Mouse (Mus musculus) myocyte (in vitro differentiated cells): Measurements from ENCODE around the gene Cib1. TPM values are rescaled to one million over a fixed set of nuclear protein-coding genes. Genes with fewer than 3 reads are reported as not detected.

ENCODE experiments used
- H3K27me3 ChIP-seq: one replicate; pipeline ENCODE4 v1.6.1; 2011; ENCODE audit not compliant: control insufficient read depth, insufficient read depth, insufficient read length
- H3K36me3 ChIP-seq: one replicate; pipeline ENCODE4 v1.6.1; 2011; ENCODE audit not compliant: control insufficient read depth, insufficient read depth
- H3K4me2 ChIP-seq: one replicate; pipeline ENCODE4 v1.6.1; 2011; ENCODE audit warnings: low read depth, control low read depth
- H3K4me3 ChIP-seq: one replicate; pipeline ENCODE4 v1.5.1; 2011; ENCODE audit warnings: mild to moderate bottlenecking, control low read depth, moderate library complexity
- H3K79me2 ChIP-seq: one replicate; pipeline ENCODE4 v1.6.1; 2011; ENCODE audit not compliant: control insufficient read depth, insufficient read depth
- H3ac ChIP-seq: one replicate; pipeline ENCODE4 v1.6.1; 2011; ENCODE audit not compliant: control insufficient read depth, insufficient read length
- CEBPB ChIP-seq: IDR thresholded peaks from 2 replicates; pipeline ENCODE4 v1.6.1; 2011; ENCODE audit warnings: mild to moderate bottlenecking, moderate library complexity; ENCODE audit not compliant: poor library complexity, insufficient read depth, severe bottlenecking
- E2F4 ChIP-seq: IDR thresholded peaks from one replicate; pipeline ENCODE4 v1.6.1; 2011; ENCODE audit warnings: mild to moderate bottlenecking, control low read depth, moderate library complexity; ENCODE audit not compliant: insufficient read depth
- MAX ChIP-seq: IDR thresholded peaks from one replicate; pipeline ENCODE4 v1.6.1; 2011; ENCODE audit warnings: low read depth, mild to moderate bottlenecking, control low read depth
- MYOD1 ChIP-seq, 3 experiments: IDR thresholded peaks; one replicate each; pipeline ENCODE4 v1.6.1; 2011; ENCODE audit warnings: control low read depth in 2 of 3, low read depth in 2 of 3, mild to moderate bottlenecking in 2 of 3, moderate library complexity in 1 of 3; ENCODE audit not compliant: insufficient read length in 2 of 3, control insufficient read depth in 1 of 3
- MYOG ChIP-seq, 3 experiments: IDR thresholded peaks; one replicate each; pipeline ENCODE4 v1.6.1; 2011; ENCODE audit warnings: control low read depth in 2 of 3, low read depth in 2 of 3, mild to moderate bottlenecking in 2 of 3; ENCODE audit not compliant: insufficient read length in 2 of 3, control insufficient read depth in 1 of 3, insufficient read depth in 1 of 3
- POLR2A ChIP-seq: IDR thresholded peaks from one replicate; pipeline ENCODE4 v1.6.1; 2011; ENCODE audit warnings: low read depth, mild to moderate bottlenecking, control low read depth, moderate library complexity; ENCODE audit not compliant: insufficient read length
- POLR2AphosphoS2 ChIP-seq: IDR thresholded peaks from one replicate; pipeline ENCODE4 v1.6.1; 2011; ENCODE audit warnings: low read depth, control low read depth; ENCODE audit not compliant: insufficient read length
- REST ChIP-seq: IDR thresholded peaks from one replicate; pipeline ENCODE4 v1.6.1; 2011; ENCODE audit warnings: mild to moderate bottlenecking, control low read depth, moderate library complexity; ENCODE audit not compliant: insufficient read depth, insufficient read length
- SRF ChIP-seq: IDR thresholded peaks from one replicate; pipeline ENCODE4 v1.6.1; 2011; ENCODE audit warnings: low read depth; ENCODE audit not compliant: control insufficient read depth, insufficient read length
- TCF12 ChIP-seq: IDR thresholded peaks from one replicate; pipeline ENCODE4 v1.6.1; 2011; ENCODE audit warnings: mild to moderate bottlenecking, control low read depth; ENCODE audit not compliant: poor library complexity, insufficient read depth, severe bottlenecking
- TCF3 ChIP-seq: IDR thresholded peaks from one replicate; pipeline ENCODE4 v1.6.1; 2011; ENCODE audit warnings: low read depth, control low read depth; ENCODE audit not compliant: insufficient read length
- USF1 ChIP-seq: IDR thresholded peaks from one replicate; pipeline ENCODE4 v1.6.1; 2011; ENCODE audit warnings: low read depth, mild to moderate bottlenecking, control low read depth, moderate library complexity
- polyA plus RNA-seq: library from polyadenylated mRNA; unstranded; fragments of >200 nt; fragmentation: generic; extraction: Trizol; gene quantifications from one replicate; pipeline ENCODE4 v1.2.1, GENCODE M21; 2012; ENCODE audit warnings: missing spikeins

Gene Cib1
- polyA plus RNA-seq, 1 experiment = 98.7 TPM

DNA sequence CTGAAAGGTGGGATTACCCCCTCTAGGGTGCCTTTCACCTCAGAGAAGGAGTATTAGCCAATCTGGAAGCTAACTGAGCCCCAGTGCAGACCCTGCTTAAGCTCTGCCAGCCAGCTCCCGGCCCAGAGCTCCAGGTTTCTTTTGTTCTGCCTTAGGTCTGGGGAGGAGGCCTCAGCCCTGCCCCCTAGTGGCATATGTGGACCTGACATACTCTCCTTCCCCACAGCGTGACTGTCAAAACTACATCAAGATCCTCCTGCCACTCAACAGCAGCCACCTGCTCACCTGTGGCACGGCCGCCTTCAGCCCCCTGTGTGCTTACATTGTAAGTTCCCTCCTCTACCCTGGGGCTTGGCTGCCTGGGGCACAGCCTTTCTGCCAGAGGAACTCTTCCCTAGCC lies 17.2 kb downstream of the Cib1 start:
- no peak overlapping the region for H3ac ChIP-seq
- no peak overlapping the region for H3K4me3 ChIP-seq
- no peak overlapping the region for H3K4me2 ChIP-seq
- H3K79me2 ChIP-seq = peaks cover 11% of the 10 kb centered on the region
- peaks cover 15% of the 10 kb centered on the region for H3K36me3 ChIP-seq
- no peak for TF ChIP-seq MYOD1 (IDR thresholded peaks at IDR 0.05; ENCODE audit: control insufficient read depth in 1 of 3, insufficient read length in 2 of 3, low read depth in 2 of 3)
- TF ChIP-seq MAX = no peak
- no peak for TF ChIP-seq TCF12
- no peak for TF ChIP-seq MYOG (IDR thresholded peaks at IDR 0.05; ENCODE audit: control insufficient read depth in 1 of 3, insufficient read depth in 1 of 3, insufficient read length in 2 of 3, low read depth in 2 of 3)
- no peak for TF ChIP-seq E2F4
- TF ChIP-seq POLR2AphosphoS2 = no peak
- no peak for TF ChIP-seq CEBPB
- no peak for TF ChIP-seq POLR2A
- no peak for TF ChIP-seq REST
- no peak for TF ChIP-seq USF1
- TF ChIP-seq TCF3 = no peak
- no peak for TF ChIP-seq SRF
- H3K27me3 ChIP-seq = no peaks in the 10 kb centered on the region

DNA sequence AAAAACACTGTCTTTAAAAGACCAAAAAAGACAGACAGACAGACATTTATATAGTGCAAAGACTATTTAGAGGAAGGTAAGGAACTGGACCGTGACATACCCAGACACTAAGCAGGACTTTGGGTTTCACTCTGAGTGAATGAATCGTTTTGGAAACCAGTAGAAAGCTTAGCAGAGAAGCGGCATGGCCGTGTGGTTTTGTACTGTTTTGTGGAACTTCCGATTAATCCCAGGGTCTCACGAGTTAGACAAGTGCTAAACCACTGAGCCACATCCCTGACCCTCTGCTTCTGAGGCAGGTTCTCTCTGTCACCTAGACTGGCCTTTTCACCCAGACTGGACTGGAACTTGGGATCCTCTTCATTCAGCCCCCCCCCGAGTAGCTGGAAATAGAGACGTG lies 18.2 kb downstream of the Cib1 start:
- TF ChIP-seq USF1 = no peak
- no peak for TF ChIP-seq POLR2A
- no peak for TF ChIP-seq MYOD1 (IDR thresholded peaks at IDR 0.05; ENCODE audit: control insufficient read depth in 1 of 3, insufficient read length in 2 of 3, low read depth in 2 of 3)
- no peak for TF ChIP-seq REST
- TF ChIP-seq TCF3 = no peak
- TF ChIP-seq SRF = no peak
- TF ChIP-seq CEBPB = no peak
- no peak for TF ChIP-seq E2F4
- no peak for TF ChIP-seq MYOG (IDR thresholded peaks at IDR 0.05; ENCODE audit: control insufficient read depth in 1 of 3, insufficient read depth in 1 of 3, insufficient read length in 2 of 3, low read depth in 2 of 3)
- no peak for TF ChIP-seq TCF12
- TF ChIP-seq MAX = no peak
- TF ChIP-seq POLR2AphosphoS2 = no peak
- no peaks in the 10 kb centered on the region for H3K27me3 ChIP-seq
- peaks cover 13% of the 10 kb centered on the region for H3K36me3 ChIP-seq
- H3K4me2 ChIP-seq = no peak overlapping the region
- H3K4me3 ChIP-seq = no peak overlapping the region
- H3ac ChIP-seq = no peak overlapping the region
- H3K79me2 ChIP-seq = peaks cover 19% of the 10 kb centered on the region

DNA sequence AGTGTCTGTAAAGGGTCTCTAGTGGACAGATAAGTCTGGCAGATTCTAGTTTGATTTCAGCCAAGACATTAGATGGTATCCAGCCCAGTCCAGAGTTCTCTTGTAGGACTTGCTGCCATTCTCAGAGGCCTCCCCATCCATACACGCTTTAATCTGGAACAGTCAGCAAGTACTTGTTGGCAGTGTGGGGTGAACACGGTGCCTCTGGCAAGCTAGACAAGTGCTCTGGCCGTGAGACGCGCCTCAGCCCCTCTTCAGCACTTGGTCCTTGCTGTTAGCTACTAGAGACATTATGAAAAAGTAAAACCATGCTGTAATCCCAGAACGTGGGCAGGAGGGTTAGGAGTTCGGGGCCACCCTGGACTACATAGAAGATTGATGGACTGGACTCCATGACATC lies 19.0 kb downstream of the Cib1 start:
- Histone ChIP-seq H3ac (no peak overlapping the region), H3K4me2 (no peak overlapping the region), H3K79me2 (peaks cover 27% of the 10 kb centered on the region), H3K27me3 (no peaks in the 10 kb centered on the region), H3K4me3 (no peak overlapping the region), H3K36me3 (peaks cover 7% of the 10 kb centered on the region)
- TF ChIP-seq TCF3 (no peak), REST (no peak), MYOG (IDR thresholded peaks at IDR 0.05; ENCODE audit: control insufficient read depth in 1 of 3, insufficient read depth in 1 of 3, insufficient read length in 2 of 3, low read depth in 2 of 3) (no peak), POLR2A (no peak), POLR2AphosphoS2 (no peak), USF1 (no peak), MYOD1 (IDR thresholded peaks at IDR 0.05; ENCODE audit: control insufficient read depth in 1 of 3, insufficient read length in 2 of 3, low read depth in 2 of 3) (no peak), E2F4 (no peak), CEBPB (no peak), SRF (no peak), MAX (no peak), TCF12 (no peak)

DNA sequence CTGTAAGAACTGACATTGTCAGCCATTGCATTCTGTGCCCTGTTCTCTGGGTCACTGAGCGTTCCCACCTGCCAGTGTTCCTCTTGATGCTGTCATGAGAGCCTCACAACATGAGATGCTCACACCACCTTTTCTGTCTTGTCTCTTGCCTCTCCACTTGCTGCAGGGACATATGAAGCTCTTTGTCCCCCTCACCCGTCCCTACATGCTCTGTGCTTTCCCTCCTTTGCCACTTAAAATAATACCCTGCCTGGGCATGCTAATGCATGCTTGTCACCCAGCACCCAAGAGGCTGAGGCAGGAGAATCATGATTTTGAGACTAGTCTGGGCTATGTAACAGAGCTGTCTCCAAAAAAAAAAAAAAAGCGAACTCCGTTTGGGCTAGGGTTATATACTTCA lies 21.6 kb downstream of the Cib1 start:
- Histone ChIP-seq H3K79me2 (peaks cover 54% of the 10 kb centered on the region), H3ac (no peak overlapping the region), H3K27me3 (no peaks in the 10 kb centered on the region), H3K36me3 (no peaks in the 10 kb centered on the region), H3K4me2 (no peak overlapping the region), H3K4me3 (no peak overlapping the region)
- TF ChIP-seq E2F4 (no peak), MYOD1 (IDR thresholded peaks at IDR 0.05; ENCODE audit: control insufficient read depth in 1 of 3, insufficient read length in 2 of 3, low read depth in 2 of 3) (no peak), TCF12 (no peak), TCF3 (no peak), POLR2AphosphoS2 (no peak), REST (no peak), SRF (no peak)

DNA sequence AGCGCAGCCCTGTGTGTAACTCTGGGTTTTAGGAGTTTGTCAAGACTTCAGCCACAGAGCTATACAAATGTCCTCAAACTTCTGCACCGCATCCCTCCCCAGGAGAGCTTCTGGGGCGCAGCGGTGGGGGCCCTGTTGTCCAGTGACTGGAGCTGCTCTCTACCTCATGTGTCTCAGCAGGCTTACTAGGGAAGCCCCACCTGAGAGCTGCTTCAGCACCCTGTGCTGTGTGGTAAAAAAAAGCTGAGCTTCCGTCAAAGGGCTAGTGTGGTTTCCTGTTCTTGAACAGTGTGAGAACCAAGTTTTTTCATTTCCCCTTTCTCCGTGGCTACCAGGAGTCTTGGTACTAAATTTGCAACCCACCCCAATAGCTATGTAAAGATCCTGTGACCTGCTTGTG lies 22.9 kb downstream of the Cib1 start:
- H3K79me2 ChIP-seq = peaks cover 64% of the 10 kb centered on the region
- TF ChIP-seq CEBPB (no peak), REST (no peak), SRF (no peak), TCF3 (no peak), POLR2A (no peak), USF1 (no peak), E2F4 (no peak), POLR2AphosphoS2 (no peak), MYOD1 (IDR thresholded peaks at IDR 0.05; ENCODE audit: control insufficient read depth in 1 of 3, insufficient read length in 2 of 3, low read depth in 2 of 3) (no peak), TCF12 (no peak), MAX (no peak), MYOG (IDR thresholded peaks at IDR 0.05; ENCODE audit: control insufficient read depth in 1 of 3, insufficient read depth in 1 of 3, insufficient read length in 2 of 3, low read depth in 2 of 3) (no peak)
- H3ac ChIP-seq = no peak overlapping the region
- H3K27me3 ChIP-seq = no peaks in the 10 kb centered on the region
- no peak overlapping the region for H3K4me3 ChIP-seq
- H3K36me3 ChIP-seq = no peaks in the 10 kb centered on the region
- no peak overlapping the region for H3K4me2 ChIP-seq
